Mouse (Mus musculus) hindbrain, embryonic 16.5 days (tissue): ENCODE measurements around the gene Pde10a. TPM values are rescaled to one million over a fixed set of nuclear protein-coding genes. Genes with fewer than 3 reads are reported as not detected.
A peak's percentile ranks its signal among the peaks of the same experiment; 100 is the strongest.

Experiments used
- ATAC-seq: fragments of 200-750 bp; cut with Nextera tagmentation; 2 replicates; pipeline ENCODE4 v1.8.0; 2017; ENCODE audit warnings: moderate TSS enrichment, moderate library complexity
- H3K27ac ChIP-seq: fragments of 300-500 bp; sonication (generic); 2 replicates; pipeline ENCODE4 v1.5.1; 2014; ENCODE audit warnings: low read depth, mild to moderate bottlenecking, control low read depth, low read length, moderate library complexity
- H3K27me3 ChIP-seq: fragments of 300-500 bp; sonication (generic); replicated peaks from 2 replicates; pipeline ENCODE4 v1.6.1; 2014; ENCODE audit warnings: low read length; ENCODE audit not compliant: control insufficient read depth, insufficient read depth
- H3K36me3 ChIP-seq: fragments of 300-500 bp; sonication (generic); 2 replicates; pipeline ENCODE4 v1.6.1; 2014; ENCODE audit warnings: mild to moderate bottlenecking, low read length, moderate library complexity, mixed read lengths; ENCODE audit not compliant: control insufficient read depth, insufficient read depth
- H3K4me1 ChIP-seq: fragments of 300-500 bp; sonication (generic); 2 replicates; pipeline ENCODE4 v1.6.1; 2014; ENCODE audit warnings: low read depth, low read length; ENCODE audit not compliant: control insufficient read depth, insufficient read depth
- H3K4me2 ChIP-seq: fragments of 300-500 bp; sonication (generic); 2 replicates; pipeline ENCODE4 v1.6.1; 2014; ENCODE audit warnings: mild to moderate bottlenecking, low read length, control low read depth, moderate library complexity
- H3K4me3 ChIP-seq: fragments of 300-500 bp; sonication (generic); 2 replicates; pipeline ENCODE4 v1.5.1; 2014; ENCODE audit warnings: mild to moderate bottlenecking, low read length, control low read depth, moderate library complexity
- H3K9ac ChIP-seq: fragments of 300-500 bp; sonication (generic); 2 replicates; pipeline ENCODE4 v1.6.1; 2014; ENCODE audit warnings: low read depth, mild to moderate bottlenecking, control low read depth, low read length, moderate library complexity
- H3K9me3 ChIP-seq: fragments of 300-500 bp; sonication (generic); 2 replicates; pipeline ENCODE4 v1.6.1; 2014; ENCODE audit warnings: mild to moderate bottlenecking, low read length, moderate library complexity; ENCODE audit not compliant: control insufficient read depth
- WGBS: fragments of 180-500 bp; shearing (Covaris S2); extraction: QIAGEN DNeasy Blood & Tissue Kit; methylation state at CpG from one replicate; pipeline ENCODE4 v1.1.7; 2014; 5-methylcytosine and 5-hydroxymethylcytosine counted together
- polyA plus RNA-seq: library from polyadenylated mRNA; unstranded; fragments of >200 nt; fragmentation: Nextera tagmentation; extraction: Ambion mirVana; gene quantifications from 2 replicates; pipeline ENCODE4 v1.2.1, GENCODE M21; 2015

Pde10a gene
- polyA plus RNA-seq, 1 experiment from 2014 or later = 11.3 TPM

DNA sequence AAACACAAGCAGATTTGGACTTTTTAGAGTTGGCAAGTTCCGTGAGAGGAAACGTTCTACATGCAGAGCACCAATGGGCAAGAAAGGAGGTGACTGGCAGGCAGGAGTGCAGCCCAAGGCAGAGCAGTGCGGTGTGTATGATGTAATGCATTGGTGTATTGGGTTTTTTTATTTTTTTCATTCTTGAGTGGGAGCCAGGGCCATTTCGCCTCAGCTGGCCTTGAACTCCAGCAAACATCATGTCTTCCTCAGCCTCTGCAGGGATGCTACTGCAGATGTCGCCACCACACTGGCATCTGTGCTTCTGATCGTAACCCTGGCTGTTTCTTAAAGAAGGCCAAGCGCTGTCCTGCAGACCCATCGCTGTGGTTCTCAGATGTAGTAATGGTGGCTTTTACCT, 285.0 kb downstream of the Pde10a start:
- H3K36me3 ChIP-seq = no peaks in the 10 kb centered on the region
- no peaks in the 10 kb centered on the region for H3K9me3 ChIP-seq
- no peak overlapping the region for H3K27ac ChIP-seq
- WGBS = 82% methylated on average over 8 of the region's 8 CpGs
- no peak overlapping the region for H3K9ac ChIP-seq
- ATAC-seq = no peak
- H3K4me1 ChIP-seq = peaks cover 10% of the 10 kb centered on the region
- H3K27me3 ChIP-seq = no peaks in the 10 kb centered on the region
- H3K4me2 ChIP-seq = no peak overlapping the region
- no peak overlapping the region for H3K4me3 ChIP-seq

DNA sequence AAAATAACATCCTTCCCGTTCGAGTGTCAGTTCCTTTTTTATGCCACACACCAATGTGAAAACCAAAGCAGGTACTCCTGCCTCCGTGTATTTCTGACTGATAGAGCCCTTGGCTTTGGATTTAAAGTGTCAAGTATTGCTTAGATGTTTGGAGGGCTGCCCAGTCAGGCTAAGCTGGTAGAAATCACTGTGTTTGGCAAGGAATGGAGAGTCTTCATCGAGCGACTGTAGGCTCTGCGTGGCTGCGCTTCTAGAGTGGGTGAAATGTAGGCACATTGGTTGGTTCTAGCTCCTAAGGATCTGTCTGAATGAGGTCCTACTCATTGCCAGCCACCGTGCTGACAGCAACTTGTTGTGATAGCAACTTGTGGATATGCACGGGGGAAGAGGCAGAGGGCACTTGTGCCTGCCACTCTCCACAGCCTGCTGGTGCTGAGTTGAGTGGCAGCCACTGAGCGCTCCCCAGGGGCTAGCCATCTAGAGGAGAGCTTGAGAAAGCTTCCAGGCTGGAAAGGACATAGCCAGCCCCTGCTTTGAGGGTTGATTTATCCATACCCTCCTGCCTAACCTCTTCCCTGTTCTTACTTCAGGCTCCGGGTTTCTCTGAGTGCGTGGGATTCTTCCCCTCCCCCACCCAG, 287.2 kb downstream of the Pde10a start:
- peak; percentile 68; the same call in 1 of the 2 replicates for ATAC-seq
- Histone ChIP-seq H3K4me2 (no peak overlapping the region), H3K4me1 (peaks cover 8% of the 10 kb centered on the region; the same call in 1 of the 2 replicates), H3K9me3 (no peaks in the 10 kb centered on the region), H3K9ac (no peak overlapping the region), H3K36me3 (no peaks in the 10 kb centered on the region), H3K27ac (no peak overlapping the region), H3K4me3 (no peak overlapping the region), H3K27me3 (no peaks in the 10 kb centered on the region)
- 43% methylated on average over 12 of the region's 12 CpGs for WGBS

DNA sequence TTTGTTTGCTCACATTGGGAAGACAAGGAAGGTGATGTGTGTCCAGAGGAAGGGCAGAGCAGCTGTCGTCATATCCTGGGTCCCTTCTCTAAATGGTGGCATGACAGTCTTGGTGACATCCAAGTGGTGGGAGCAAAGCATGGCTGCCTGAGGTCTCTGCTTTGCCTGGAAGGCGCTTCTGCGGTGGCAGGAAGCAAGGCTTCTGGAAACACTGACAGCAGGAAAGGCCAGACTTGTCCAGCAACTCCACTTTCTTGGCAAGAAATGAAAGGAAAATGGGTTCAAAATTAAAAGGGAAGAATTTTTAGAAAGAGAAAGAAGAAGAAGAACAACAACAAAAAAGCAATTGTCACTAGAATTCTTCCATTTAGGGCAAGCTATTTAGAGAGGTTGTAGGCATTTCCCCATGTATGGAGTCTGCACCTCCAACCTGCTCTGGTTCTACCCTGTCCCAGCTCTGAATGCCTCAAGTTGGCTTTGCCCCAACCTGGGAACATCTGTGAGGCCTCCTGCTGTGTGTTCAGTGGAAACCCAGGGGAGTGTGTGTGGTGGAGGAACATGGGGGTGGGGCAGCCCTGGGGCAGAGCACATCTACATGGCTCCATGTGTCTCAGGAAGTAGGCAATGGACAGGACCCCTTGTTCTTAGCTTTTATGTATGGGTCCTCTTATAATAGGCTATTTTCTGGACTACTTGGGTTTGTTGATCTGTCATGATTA, 288.8 kb downstream of the Pde10a start:
- H3K27me3 ChIP-seq = no peaks in the 10 kb centered on the region
- no peaks in the 10 kb centered on the region for H3K9me3 ChIP-seq
- no peak overlapping the region for H3K4me3 ChIP-seq
- ATAC-seq = no peak
- no peaks in the 10 kb centered on the region for H3K36me3 ChIP-seq
- peaks cover 8% of the 10 kb centered on the region; the same call in 1 of the 2 replicates for H3K4me1 ChIP-seq
- 78% methylated on average over 3 of the region's 3 CpGs for WGBS
- H3K27ac ChIP-seq = no peak overlapping the region
- H3K4me2 ChIP-seq = no peak overlapping the region
- no peak overlapping the region for H3K9ac ChIP-seq

DNA sequence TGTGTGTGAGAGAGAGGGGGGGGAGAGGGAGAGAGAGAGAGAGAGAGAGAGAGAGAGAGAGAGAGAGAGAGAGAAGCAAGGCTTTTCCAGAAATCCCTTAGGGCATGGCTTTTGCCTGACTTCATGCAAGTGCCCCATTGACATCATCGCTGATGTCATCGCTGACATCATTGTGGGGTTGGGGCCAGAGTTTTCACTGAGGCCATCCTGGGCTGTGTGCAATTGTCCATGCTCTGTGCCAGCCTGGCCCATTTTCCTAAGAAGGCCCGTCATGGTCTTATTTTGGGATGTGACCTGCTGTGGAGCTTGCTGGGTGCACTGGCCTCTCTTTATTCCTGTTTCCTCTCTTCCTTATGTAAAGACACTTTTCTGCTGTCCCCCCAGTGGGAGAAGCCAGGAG, 290.2 kb downstream of the Pde10a start:
- ATAC-seq = no peak
- Histone ChIP-seq H3K9ac (no peak overlapping the region), H3K4me1 (peaks cover 4% of the 10 kb centered on the region; the same call in 1 of the 2 replicates), H3K27ac (no peak overlapping the region), H3K4me2 (no peak overlapping the region), H3K4me3 (no peak overlapping the region), H3K9me3 (no peaks in the 10 kb centered on the region), H3K27me3 (no peaks in the 10 kb centered on the region), H3K36me3 (no peaks in the 10 kb centered on the region)
- 89% methylated on average over 3 of the region's 3 CpGs for WGBS

DNA sequence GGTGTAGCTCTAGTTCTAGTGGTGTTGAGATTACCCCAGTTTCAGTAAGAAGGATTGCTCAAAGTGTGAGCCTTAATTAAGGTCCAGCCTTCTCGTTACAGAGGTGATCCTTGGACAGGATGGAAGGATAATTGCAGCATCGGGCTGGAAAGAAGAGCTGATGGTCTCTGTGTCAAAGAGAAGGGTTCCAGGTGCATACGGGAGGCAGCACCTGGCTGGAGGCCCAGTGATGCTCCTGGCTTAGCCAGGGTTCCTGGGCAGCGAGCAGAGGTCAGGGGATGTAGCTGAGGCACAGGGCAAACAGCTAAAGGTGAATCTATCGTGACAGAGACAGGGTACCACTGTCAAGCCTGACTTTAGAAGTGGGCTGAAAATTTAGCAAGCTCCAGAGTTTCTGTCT, 290.7 kb downstream of the Pde10a start:
- H3K27me3 ChIP-seq = no peaks in the 10 kb centered on the region
- H3K4me2 ChIP-seq = no peak overlapping the region
- ATAC-seq = no peak
- H3K4me3 ChIP-seq = no peak overlapping the region
- WGBS = 82% methylated on average over 5 of the region's 5 CpGs
- no peak overlapping the region for H3K9ac ChIP-seq
- no peaks in the 10 kb centered on the region for H3K9me3 ChIP-seq
- H3K36me3 ChIP-seq = no peaks in the 10 kb centered on the region
- H3K27ac ChIP-seq = no peak overlapping the region
- peaks cover 4% of the 10 kb centered on the region; the same call in 1 of the 2 replicates for H3K4me1 ChIP-seq

DNA sequence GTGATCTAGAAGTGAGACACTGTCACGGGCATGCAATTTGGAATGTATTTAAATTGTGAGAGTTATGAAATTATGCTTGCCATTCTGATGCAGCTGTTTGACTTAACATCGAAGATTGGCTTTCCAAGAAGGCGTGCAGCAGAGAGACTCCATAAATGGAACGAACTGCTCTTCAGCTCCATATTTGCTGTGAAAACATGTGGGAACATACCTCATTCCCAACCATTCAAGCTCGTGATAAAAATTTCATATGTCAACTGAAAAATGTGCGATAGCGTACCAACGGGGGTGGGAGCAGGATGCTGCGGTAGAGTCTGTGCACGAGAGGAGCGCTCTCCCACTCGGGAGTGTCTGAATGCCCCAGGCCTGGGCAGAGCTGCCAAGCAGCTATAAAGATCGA, 293.5 kb downstream of the Pde10a start:
- Histone ChIP-seq H3K27me3 (no peaks in the 10 kb centered on the region), H3K4me3 (no peak overlapping the region), H3K4me2 (no peak overlapping the region), H3K9me3 (no peaks in the 10 kb centered on the region), H3K27ac (no peak overlapping the region), H3K36me3 (no peaks in the 10 kb centered on the region), H3K9ac (no peak overlapping the region), H3K4me1 (peaks cover 2% of the 10 kb centered on the region; the same call in 1 of the 2 replicates)
- no peak for ATAC-seq
- 83% methylated on average over 13 of the region's 13 CpGs for WGBS

DNA sequence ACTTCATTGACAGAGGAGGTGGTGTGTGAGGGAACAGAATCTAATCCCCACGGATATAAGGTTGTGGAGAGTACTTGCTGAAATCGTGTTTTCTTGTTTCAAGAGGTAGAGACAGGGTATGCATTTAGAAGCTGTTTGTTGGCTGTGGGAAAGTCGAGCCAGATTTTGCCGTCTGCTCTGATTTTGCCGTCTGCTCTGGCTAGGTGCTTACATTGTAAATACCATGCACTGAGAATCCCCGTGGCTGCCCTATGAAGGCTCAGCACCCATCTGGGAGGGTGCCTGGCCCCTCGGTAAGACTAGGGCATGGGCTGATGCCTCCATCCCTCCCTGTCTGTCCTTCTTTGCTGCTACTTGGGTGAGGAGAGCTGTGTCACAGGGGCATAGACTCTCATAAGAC, 298.4 kb downstream of the Pde10a start:
- Histone ChIP-seq H3K36me3 (no peaks in the 10 kb centered on the region), H3K4me1 (peaks cover 10% of the 10 kb centered on the region), H3K27ac (no peak overlapping the region), H3K9me3 (no peaks in the 10 kb centered on the region), H3K4me3 (no peak overlapping the region), H3K27me3 (no peaks in the 10 kb centered on the region), H3K9ac (no peak overlapping the region), H3K4me2 (no peak overlapping the region)
- ATAC-seq = no peak
- 85% methylated on average over 7 of the region's 7 CpGs for WGBS

DNA sequence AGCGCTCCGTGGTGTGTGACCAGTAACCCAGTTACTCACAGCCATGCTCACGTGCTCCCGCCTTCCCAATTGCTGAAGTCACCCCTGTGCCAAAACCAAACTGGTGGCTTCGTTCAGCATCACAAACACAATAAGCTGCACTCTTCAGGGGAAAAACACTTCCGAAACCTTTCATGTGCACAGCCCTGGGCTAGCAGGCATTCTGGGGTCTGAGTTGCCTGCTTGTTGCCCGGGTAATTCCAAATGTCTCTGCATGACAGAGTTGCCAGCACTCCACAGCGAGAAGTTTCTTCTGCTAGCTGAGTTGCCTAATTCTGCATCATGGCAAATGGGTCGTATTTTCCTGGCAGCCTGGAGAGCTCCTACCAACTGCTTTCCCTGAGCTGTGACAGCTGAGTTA, 302.0 kb downstream of the Pde10a start:
- H3K27ac ChIP-seq = 0 out of 2 replicates have a peak overlapping the region, but pooled peaks have one; percentile 10
- 55% methylated on average over 9 of the region's 9 CpGs for WGBS

DNA sequence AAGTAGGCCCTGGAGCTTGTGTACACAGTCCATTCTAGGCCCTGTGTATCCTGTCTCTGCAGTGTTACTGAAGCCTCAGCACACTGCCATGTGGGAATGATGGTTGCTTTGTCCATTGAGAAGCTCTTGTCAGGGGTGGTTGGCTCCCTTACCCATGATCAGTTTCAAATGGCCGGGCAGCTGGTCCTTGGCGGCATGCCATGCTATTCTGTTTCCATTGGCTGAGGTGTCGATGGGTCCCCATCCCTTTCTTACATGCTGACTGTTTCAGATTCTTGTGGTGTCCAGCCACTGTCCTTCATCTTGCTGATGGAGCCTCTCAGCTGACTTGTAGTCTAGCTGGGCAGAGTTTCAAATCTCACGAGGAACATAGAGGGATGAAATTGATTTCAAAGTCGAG, 305.8 kb downstream of the Pde10a start:
- Histone ChIP-seq H3K27ac (no peak overlapping the region), H3K9me3 (no peaks in the 10 kb centered on the region), H3K9ac (no peak overlapping the region), H3K36me3 (no peaks in the 10 kb centered on the region), H3K4me2 (no peak overlapping the region), H3K27me3 (no peaks in the 10 kb centered on the region), H3K4me3 (no peak overlapping the region), H3K4me1 (peaks cover 12% of the 10 kb centered on the region)
- ATAC-seq = peak; percentile 51; the same call in 1 of the 2 replicates
- WGBS = 64% methylated on average over 5 of the region's 5 CpGs

More for the DNA sequence above, 302.0 kb downstream of the Pde10a start:
- peaks cover 12% of the 10 kb centered on the region for H3K4me1 ChIP-seq
- no peak overlapping the region for H3K4me2 ChIP-seq
- H3K4me3 ChIP-seq = no peak overlapping the region
- H3K9ac ChIP-seq = no peak overlapping the region
- H3K27me3 ChIP-seq = no peaks in the 10 kb centered on the region
- no peaks in the 10 kb centered on the region for H3K36me3 ChIP-seq
- peak; percentile 43; the same call in 1 of the 2 replicates for ATAC-seq
- no peaks in the 10 kb centered on the region for H3K9me3 ChIP-seq
